Mouse (Mus musculus) CH12F3 (cell line): ENCODE measurements around the gene Rpp14.

Source experiments
- in situ Hi-C: fragments of 300-500 bp; cut with MboI; formaldehyde crosslinking; loops from 2 replicates; pipeline ENCODE4 v1.14.3; 2020; ENCODE audit warnings: low sequenced_read_pairs

Rpp14 gene

DNA sequence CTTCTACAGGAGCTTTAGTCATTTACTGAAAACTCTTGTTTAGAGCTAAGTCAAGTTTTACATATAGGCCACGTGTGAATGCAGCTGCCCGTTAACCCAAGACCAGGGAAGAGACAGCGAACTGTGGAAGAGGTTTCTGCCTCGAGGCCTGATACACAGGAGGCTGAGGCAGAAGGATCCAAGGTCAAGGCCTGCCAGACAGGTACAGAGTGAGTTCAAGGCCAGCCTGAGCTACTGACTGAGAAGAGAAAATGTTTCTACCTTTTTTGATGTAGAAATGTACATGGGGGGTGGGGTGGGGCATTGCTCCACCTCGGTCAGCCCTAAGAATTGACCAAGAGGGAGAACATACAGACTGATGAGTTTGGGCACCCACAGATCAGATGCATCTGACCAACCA is 24.1 kb upstream of the Rpp14 start:
- in situ Hi-C loops = no loop called here

DNA sequence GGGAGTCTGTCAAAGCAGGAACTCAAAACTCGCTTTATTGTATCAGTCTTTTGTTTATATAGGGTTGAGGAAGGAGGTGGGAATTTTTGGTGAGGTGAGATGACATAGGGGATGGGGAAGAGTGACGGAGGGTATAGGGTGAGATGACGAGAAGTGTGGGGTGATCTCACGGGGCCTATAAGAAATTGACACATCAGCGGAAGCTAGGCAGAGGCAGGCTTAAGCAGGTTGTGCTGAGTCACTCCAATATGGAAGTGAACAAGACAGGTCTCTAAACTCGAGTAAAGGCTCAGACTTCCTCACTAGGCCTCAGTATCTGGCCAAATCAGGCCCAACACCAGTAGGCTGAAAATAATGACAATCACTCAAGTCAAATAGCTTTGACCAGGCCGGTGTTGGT is 20.2 kb upstream of the Rpp14 start:
- in situ Hi-C loops = no loop called here

DNA sequence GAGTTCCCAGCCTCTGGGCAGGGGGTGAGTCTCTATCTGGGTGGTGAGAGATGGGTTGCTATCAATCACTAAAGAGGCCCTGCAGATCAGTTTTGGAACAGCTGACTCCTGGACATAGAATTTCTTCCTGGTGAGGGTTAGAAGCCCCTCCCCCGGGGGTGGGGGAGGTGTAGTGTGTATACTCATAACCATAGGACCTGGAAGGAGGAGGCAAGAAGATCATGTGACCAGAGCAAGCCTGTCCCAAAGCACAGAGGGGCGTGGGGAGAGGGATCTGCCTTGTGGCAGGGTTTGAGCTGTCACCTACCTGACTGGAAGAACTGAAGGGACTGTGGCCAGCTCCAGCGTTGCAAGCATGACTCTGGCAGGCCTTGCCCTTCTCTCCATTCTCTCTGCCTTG is 18.1 kb upstream of the Rpp14 start:
- in situ Hi-C loops = no loop called here

DNA sequence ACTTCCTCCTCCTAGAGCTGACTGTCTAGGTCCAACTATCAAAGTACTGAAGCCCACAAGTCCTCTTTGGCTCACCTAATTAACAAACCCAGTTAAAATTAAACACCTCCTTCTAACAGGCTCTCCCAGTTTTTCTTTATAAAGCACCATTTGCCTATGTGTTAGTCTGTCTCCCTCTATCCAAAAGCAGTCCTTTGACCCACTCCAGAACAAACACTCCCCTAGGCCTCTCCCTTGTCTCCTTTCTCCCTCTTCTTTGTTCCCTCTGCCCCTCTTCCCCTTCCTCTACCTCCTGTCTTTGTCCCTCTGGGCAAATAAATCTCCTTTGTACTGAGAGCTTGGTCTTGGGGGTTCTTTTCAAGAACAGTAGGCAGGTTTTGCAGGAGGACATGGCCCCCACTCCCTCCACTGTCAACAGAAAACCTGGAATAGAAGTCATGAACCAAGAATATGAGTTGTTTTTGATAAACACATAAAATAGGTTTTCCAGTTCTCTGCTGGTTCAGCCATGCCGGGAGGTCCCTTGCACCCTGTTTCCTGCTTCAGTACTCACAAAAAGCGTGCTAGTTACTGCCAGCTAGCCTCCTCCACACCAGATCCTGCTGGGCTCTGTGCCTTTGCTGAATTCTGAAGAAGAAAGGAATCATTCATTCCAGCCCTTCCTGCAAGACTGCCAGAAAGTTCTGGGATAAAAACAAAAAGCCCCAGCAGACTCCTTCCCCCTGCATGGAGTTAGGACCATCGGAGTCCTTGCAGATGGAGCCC is 17.4 kb upstream of the Rpp14 start:
- in situ Hi-C loops = no loop called here

DNA sequence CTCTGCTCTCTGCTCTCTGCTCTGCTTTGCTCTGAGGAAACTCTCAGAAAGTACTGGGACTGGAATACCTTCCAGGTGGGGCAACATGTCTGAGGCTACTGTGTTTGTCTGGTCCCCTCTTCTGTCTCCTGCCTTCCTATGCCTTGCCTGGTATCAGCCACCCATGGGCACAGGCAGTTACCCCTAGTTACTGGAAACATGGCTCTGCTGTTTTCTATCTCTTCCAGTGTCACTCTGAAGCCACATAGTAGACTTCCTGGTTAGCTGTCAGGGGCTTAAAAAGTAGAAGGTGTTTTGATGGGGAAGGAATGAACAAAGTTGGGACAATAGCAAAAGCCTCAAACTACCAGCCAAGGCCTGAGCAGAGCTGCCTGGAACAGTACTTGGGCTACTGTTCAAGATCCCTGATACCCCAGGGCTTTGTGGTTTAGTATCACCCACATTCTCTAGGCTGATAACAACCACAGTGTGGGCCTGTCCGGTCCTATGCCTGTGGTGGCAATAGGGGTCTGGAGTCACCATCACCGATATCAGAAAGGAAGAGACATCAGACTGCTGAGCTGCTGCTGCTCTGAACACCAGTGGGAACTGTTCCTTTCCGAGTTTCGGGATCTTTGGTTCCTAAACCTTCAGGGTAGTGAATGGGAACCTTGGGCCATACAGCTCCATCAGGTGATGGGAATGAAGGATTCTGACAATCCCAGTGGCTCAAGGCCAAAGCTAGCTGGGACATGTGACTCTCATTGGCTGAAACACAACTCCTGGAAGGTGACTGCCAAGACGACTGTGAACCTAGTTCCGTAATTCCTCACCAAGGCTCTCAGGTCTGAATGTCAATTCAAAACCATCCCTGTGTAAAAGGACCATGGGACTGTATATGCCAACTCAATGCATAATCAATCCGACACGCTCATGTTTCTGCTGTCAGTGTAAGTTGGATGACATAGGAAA is 16.1 kb upstream of the Rpp14 start:
- in situ Hi-C loops = no loop called here

DNA sequence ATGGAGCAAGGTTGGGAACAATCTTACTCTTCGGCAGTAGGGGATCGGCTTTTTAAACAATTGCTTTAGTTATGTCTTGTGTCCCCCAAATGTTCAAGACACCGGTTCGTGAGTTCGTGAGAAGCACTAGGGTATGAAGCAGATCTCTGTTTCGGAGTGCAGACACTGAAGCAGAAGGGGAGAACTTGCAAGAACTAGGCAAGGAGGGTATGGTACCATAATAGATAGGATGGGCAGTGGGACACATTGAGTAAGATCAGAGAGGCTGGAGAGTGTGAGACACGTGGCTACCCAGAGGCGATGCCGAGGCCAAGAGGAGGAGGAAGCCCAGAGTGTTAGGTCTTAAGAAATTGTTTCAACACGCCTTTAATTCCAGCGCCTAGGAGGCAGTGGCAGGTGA is 551 bp downstream of the Rpp14 start:
- in situ Hi-C loops = loop anchor here (25.0 kb wide), 1 partner anchor 257 kb away; no protein-coding TSS in a partner anchor

DNA sequence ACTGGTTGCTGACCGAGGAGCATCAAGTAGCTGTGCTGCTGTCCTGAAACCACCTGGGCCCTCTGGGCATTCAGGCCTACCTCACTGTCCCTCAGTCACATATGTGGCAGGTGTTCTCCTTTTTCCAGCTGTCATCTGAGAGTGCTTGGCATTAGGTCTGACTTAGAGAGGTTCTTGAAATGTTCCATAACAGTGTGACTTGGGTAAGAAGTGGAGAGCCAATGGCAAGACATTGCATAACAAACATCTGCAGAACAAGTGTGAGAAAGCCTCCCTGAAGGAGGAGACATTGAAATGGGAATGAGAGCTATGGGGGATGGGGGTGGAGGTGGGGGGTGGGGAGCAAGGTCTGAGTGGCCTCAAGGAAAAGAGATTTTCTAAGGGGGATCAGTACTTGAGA is 2.8 kb downstream of the Rpp14 start:
- in situ Hi-C loops = loop anchor here (25.0 kb wide), 1 partner anchor 254 kb away; no protein-coding TSS in a partner anchor

DNA sequence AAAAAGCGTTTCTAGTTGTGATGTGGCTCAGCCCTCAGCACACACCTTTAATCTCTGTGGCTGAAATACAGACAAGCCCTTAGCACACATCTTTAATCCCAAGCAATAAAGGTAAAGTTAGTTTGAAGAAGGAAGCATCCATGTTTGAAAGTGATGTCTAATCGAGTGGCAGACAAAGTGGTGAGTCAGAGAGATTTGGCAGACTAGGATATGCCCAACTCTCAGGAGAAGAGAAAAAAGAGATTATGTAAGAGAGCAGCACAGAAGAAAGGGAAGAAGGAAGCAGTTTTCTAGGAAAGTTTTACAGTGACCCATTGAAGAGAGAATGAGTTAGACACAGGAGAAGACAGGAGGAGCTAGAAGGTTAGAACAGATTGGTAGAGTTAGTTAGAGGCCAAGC is 8.8 kb downstream of the Rpp14 start:
- in situ Hi-C loops = loop anchor here (25.0 kb wide), 1 partner anchor 248 kb away; no protein-coding TSS in a partner anchor

DNA sequence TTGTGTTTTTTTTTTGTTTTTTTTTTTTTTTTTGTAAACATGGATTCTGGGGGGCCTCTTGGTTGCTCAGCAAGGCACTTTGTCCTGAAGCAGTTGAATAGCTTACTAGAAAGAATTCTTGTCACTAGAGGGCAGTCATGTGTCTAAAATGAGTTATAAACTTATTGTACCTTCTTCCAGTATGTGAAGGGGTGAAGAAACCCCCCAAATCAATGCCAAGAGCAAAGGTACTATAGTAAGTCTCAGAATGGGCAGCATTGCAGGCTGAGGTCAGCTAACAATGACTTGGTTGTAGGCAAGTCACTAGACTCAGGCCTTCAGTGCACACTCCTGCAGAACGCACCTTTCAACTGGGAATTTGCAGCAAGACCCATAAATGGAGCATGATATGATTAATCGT is 12.4 kb downstream of the Rpp14 start:
- in situ Hi-C loops = loop anchor here (5.0 to 25.0 kb wide), 2 partner anchors 70 to 245 kb away; no protein-coding TSS in a partner anchor

DNA sequence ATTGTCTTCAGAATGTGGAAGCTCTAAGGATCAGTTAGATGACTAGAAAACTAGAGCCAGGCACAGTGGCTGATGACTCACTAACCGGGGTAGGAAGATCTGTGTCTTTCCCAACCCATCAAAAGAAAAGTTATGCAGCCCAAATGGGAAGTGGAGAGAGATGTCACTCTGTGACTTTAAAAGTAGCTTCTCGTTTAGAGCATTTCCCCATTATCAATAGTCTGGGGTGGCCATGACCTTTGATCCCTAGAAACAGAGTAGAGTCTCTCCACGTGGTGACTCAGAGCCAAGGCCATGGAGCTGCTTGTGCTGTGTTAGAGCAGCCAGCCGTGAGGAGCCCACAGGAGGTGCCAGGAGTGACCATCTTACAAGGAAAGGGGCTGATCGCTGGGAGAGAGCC is 13.3 kb downstream of the Rpp14 start:
- in situ Hi-C loops = loop anchor here (5.0 to 25.0 kb wide), 2 partner anchors 69 to 244 kb away; no protein-coding TSS in a partner anchor

DNA sequence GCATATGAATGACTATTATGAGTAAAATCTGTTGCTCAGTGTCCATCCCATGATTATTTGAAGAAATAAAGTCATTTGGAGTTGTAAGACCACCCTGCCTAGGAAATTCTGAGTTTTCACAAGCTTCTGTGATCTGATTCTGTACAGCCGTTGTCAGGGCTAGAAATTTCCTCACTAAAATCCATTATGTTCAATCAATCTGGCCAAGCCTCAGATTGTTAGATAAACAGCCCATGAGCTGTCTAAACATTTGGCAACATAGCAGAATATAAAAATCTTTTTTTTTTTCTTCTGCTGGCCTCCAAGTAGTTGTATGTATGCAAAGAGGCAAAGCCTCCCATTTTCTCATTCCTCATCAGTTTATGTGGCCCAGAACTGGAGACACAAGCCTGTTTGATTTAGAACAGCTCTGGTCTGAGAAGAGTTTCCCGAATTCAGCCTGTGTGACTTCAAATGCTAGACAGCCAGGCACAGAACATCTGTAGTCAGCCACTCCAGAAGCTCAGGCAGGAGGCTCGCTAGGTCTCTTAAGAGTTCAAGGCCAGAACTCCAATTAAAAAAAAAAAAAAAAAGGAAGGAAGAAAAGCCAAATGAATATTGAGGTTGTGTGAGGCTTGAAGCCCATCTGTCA is 14.9 kb downstream of the Rpp14 start:
- in situ Hi-C loops = loop anchor here (5.0 to 25.0 kb wide), 2 partner anchors 67 to 242 kb away; no protein-coding TSS in a partner anchor

DNA sequence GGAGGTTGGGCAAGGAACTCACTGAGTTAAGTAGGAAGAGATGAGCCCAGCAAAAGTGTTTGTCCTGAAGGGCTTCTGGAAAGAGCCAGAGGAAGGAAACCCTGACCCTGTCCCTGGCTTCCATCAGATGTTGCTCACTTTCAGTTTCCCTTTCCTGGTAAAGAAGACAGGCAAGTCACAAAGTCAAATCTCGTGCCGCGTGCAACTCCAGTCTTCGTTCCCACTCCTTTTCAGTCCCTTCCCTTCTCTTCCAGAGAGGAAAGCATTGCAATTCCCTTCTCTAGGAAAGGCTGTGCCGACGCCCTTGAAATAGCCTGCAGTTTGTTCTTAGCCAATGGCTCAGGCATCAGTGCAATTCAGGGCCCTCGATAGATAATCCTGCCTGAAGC is 15.4 kb downstream of the Rpp14 start:
- in situ Hi-C loops = loop anchor here (25.0 kb wide), 1 partner anchor 242 kb away; no protein-coding TSS in a partner anchor

DNA sequence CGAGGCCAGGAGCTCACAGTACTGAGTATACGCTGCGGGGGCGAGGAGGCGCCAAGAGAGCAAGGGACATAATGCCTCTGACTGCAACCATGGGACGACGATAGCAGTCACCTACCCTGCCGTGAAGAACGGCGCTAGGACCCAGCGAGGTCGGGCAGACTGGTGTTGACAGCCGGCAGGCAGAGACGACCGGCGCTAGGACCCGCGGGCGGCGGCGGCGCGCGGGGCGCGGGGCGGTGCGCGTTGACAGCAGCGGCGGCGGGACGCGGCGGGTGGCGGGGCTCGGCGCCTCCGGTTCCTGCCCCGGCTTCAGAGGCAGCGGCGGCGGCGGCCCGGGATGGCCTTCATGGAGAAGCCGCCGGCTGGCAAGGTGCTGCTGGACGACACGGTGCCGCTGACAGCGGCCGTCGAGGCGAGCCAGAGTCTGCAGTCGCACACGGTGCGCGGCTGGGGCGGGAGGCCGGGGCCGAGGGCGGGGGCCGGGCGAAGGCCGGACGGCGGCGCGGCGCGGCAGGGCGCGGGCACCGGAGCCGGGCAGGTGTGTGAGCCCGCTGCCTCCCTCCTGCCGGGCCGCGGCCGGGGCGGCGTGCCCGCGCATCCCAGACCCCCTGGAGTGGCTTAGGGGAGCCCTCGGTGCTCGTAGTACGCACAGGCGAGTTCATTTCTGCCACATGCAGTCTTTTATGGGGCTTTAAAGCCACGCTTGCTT is 18.0 kb downstream of the Rpp14 start, which contains the start of gene Pxk:
Pxk (plus strand) TSS at position 234 of the 709 bp plus-strand sequence.
- in situ Hi-C loops = loop anchor here (25.0 kb wide), 1 partner anchor 239 kb away; no protein-coding TSS in a partner anchor

DNA sequence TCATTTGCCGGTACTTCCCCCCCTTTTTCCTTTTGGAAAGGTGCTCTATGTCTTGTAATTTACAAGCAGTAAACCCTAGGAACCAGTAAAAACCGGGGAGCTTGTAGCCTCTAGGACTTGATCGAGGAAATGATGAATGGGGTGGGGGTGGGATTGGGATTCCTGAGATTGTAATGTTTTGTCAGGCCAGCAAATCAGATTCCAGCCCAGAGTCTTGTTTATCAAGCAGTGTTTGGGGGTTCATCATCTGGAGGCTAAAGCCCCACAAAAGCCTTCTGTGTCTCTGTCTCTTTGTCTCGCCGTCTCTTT is 18.5 kb downstream of the Rpp14 start:
- in situ Hi-C loops = loop anchor here (25.0 kb wide), 1 partner anchor 239 kb away; no protein-coding TSS in a partner anchor

DNA sequence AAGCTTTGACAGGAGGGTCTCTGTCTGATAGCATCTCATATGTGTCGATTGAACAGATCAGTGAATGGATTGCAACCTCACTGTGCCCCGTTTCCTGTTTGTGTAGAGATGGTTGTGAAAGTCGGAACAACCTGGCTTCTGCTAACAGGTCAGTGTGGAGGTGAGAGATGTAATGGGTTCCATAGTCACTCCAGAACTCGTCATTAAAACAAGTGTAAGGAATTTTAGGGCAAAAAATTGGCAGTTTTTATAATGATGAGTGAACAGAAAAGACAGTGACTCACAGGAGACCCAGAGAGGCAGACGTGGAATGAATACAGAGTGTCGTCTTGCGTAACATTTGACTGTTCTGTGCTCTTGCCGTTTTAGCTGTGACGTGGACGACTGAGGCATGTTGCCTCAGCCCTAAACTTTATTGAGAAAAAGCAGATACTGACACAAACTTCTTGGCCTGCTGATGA is 19.4 kb downstream of the Rpp14 start:
- in situ Hi-C loops = loop anchor here (5.0 to 25.0 kb wide), 2 partner anchors 43 to 238 kb away; no protein-coding TSS in a partner anchor

DNA sequence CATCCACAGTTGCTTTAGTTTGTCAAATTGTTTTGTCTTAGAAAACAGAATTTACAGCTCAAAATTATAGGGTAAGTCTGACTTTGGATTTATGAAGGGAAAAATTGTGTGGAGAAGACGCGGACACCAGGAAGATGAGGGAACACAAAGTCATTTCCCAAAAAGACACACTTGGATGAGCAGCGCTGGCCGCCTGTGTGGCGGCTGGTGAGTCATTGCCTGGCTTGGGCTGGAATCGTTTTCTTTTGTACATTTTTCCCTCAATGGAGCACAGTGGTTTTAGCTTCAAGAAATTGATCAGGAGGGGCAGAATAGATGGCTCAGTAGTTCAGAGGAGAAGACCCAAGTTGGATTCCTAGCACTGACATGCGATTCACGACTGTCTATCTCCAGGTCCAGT is 21.7 kb downstream of the Rpp14 start:
- in situ Hi-C loops = loop anchor here (5.0 kb wide), 1 partner anchor 40 kb away; no protein-coding TSS in a partner anchor

DNA sequence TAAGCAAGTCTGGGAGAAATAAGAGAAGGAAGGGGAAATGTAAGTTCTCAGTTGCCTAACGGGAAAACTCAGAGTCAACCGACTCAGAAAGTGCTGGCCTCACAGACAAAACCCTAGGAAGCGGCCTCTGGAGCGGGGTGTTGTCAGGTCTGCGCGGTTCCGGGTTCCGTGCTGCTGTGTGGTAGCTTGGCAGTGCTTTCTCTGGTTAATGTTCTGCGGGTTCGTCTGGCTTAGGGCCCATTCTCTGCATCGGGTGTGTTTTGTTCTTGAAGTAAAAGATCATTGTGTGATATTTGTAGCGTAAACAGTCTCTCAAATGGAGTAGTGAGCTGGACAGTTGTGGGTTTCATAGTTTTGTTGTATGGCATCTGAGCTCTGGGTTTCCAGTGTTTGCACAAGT is 22.5 kb downstream of the Rpp14 start:
- in situ Hi-C loops = loop anchor here (5.0 kb wide), 1 partner anchor 40 kb away; no protein-coding TSS in a partner anchor

DNA sequence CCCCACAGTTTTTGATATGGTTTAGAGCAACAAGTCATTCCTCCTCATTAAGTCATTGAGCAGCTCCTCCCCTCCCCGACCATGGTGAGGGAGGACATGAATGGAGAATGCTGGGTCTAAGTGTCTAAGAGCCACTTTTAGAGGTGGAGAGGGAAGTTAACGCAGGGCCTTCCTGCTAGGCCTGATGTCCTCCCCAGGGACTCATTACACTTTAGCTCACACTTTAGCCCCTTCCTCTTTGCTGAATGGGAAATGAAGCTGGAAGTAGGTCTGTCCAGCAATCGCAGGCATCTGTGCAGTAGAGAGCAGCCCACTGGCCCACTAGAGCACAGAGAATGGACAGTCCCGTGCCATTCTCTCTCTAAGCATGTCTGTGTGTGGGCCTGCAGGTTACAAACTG is 27.9 kb downstream of the Rpp14 start:
- in situ Hi-C loops = no loop called here

DNA sequence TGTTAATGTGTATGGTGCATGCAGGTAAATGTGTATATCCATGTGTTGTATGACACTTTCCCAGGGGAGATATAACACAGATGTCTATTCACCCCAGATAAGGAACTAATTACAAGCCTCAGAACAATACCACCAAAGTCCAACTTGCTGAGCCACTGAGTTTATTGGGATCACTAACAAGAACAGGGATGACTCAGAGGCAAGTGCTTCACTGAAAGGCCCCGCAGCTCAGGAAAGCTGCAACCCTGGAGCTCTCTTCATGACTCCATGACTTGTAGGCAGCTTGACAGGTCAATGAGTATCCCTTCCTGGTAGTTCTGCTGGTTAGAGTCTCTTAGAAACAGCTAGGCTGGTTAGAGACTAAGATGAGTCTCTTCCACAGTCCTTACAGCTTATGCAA is 28.8 kb downstream of the Rpp14 start:
- in situ Hi-C loops = no loop called here

DNA sequence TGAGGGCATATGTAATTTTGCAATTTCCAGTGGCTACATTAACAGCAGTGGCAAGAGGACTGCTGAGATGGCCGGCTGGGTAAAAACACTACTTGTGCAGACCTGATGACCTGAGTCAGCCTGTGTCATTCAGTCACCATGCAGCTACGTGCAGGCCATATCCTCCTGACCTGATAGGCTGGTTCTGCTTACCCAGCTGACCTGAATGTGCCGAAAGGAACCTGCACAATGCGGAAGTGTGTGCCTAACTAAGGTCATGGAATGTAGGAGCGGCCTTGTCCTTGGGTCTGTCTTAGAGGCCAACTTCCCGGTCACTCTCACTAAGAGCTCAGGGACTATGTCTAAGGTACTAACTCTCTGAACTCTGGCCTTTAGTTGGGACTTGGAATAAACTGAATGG is 31.4 kb downstream of the Rpp14 start:
- in situ Hi-C loops = no loop called here
